In the genomic region with DNA sequence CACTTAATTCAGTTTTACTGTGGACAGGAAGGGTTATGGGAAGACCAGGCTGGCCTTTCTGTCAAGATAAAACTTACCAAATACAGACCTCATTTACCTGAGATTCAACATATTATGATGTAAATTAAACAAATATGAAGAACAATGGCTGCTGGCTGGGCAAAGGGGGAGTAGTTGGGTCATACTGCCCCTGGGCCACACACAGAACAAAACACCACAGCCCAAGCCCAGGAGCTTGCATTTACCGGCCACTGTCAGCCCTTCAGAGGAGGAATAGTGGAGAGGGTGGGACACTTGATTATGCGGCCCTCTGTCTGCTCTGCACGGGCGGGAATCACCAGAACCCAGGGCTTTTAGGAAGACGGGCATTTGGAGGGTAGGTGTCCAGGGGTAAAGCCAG, we compare ENCODE assay signal across 27 mouse cellular contexts. TPM values are rescaled to one million over a fixed set of nuclear protein-coding genes. Genes with fewer than 3 reads are reported as not detected.
DNase-seq lines count a peak whose midpoint lies in the region; ATAC-seq and TF ChIP-seq lines count a peak whose summit lies in the region.
"Had no signal": no experiment of that assay in that cellular context is flagged by ENCODE, and none has a peak within 500 bp of the region (broad histone marks: within the 10 kb centered on the region; RNA-seq: fewer than 3 reads in every experiment).

No protein-coding gene starts in this region.

- H3K4me1 ChIP-seq in heart, embryonic 10.5 days: no peaks in the 10 kb centered on the region
- peaks cover 24% of the 10 kb centered on the region for H3K4me1 ChIP-seq in ES-Bruce4 (ENCODE audit: control insufficient read depth, insufficient read depth, low read length)
- H3K4me1 ChIP-seq: forebrain, embryonic 12.5 days; forebrain, embryonic 15.5 days; heart, embryonic 12.5 days; heart, embryonic 15.5 days had no signal

- H3K9me3 ChIP-seq in heart, embryonic 10.5 days: no peaks in the 10 kb centered on the region
- H3K9me3 ChIP-seq in ES-Bruce4 (replicated peaks; ENCODE audit: control insufficient read depth, insufficient read depth, low read length, poor library complexity, severe bottlenecking): no peaks in the 10 kb centered on the region
- H3K9me3 ChIP-seq: embryonic facial prominence, embryonic 10.5 days; embryonic facial prominence, embryonic 13.5 days; forebrain, embryonic 12.5 days; forebrain, embryonic 15.5 days; heart, embryonic 12.5 days; heart, embryonic 15.5 days had no signal

- no peaks in the 10 kb centered on the region for H3K36me3 ChIP-seq in heart, embryonic 10.5 days
- H3K36me3 ChIP-seq in ES-Bruce4 (ENCODE audit: control insufficient read depth, insufficient read depth, low read length, poor library complexity, severe bottlenecking): no peaks in the 10 kb centered on the region
- H3K36me3 ChIP-seq: embryonic facial prominence, embryonic 10.5 days; embryonic facial prominence, embryonic 13.5 days; forebrain, embryonic 12.5 days; heart, embryonic 12.5 days; heart, embryonic 15.5 days had no signal

- DNase-seq in heart, embryonic 10.5 days (ENCODE audit: low spot score): peak; percentile 33
- no peak for DNase-seq in heart, postnatal 36 days
- DNase-seq in R1 (ENCODE audit: low read depth, low spot score): peak; percentile 14
- DNase-seq in right cerebral cortex, postnatal 10 days (ENCODE audit: low spot score in 2 of 2): no peak
- DNase-seq: adrenal gland, postnatal 10 days; adrenal gland, postnatal 36 days; embryo, embryonic 11 days; gastrocnemius, postnatal 25 days; heart, postnatal 10 days; heart, postnatal 4 days; kidney, adult 11 months had no signal

- H3K9ac ChIP-seq in ES-Bruce4 (ENCODE audit: low read depth, poor library complexity, severe bottlenecking): no peak overlapping the region
- H3K9ac ChIP-seq: embryonic facial prominence, embryonic 13.5 days; forebrain, embryonic 12.5 days; forebrain, embryonic 15.5 days; heart, embryonic 12.5 days; heart, embryonic 15.5 days; hindbrain, embryonic 14.5 days had no signal

- H3K27ac ChIP-seq in heart, embryonic 10.5 days: no peak overlapping the region
- H3K27ac ChIP-seq in ES-Bruce4 (ENCODE audit: insufficient read depth, low read length): peak overlapping the region; percentile 63
- H3K27ac ChIP-seq: embryonic facial prominence, embryonic 10.5 days; embryonic facial prominence, embryonic 13.5 days; forebrain, embryonic 12.5 days; forebrain, embryonic 15.5 days; heart, embryonic 15.5 days; hindbrain, embryonic 14.5 days; hindbrain, postnatal 0 days had no signal

- peak; percentile 93 for TF ChIP-seq EP300 in ES-Bruce4 (IDR thresholded peaks at IDR 0.05; ENCODE audit: insufficient read depth, low read depth, low read length)

- intact Hi-C loops in heart, postnatal 36 days (cut with DNase I): no loop called here

- TF ChIP-seq CTCF in ES-Bruce4 (IDR thresholded peaks at IDR 0.05; ENCODE audit: low read depth, low read length): no peak

- no peak for TF ChIP-seq POLR2A in ES-Bruce4 (IDR thresholded peaks at IDR 0.05; ENCODE audit: insufficient read depth, low read length)

- 77% methylated on average over 5 of the region's 5 CpGs for WGBS in heart, embryonic 10.5 days

- no peak overlapping the region for H3K4me3 ChIP-seq in heart, embryonic 10.5 days
- no peak overlapping the region for H3K4me3 ChIP-seq in ES-Bruce4 (ENCODE audit: low read depth, low read length)
- H3K4me3 ChIP-seq: embryonic facial prominence, embryonic 10.5 days; embryonic facial prominence, embryonic 13.5 days; erythroblast, embryonic 14.5 days; forebrain, embryonic 12.5 days; forebrain, embryonic 15.5 days; heart, embryonic 12.5 days; heart, embryonic 15.5 days had no signal

- ATAC-seq in monocyte, adult 5-6 weeks (replicated peaks; ENCODE audit: insufficient number of reproducible peaks, low FRiP score, low TSS enrichment, poor library complexity, severe bottlenecking): no peak
- ATAC-seq: CD4-positive, CD25-positive, alpha-beta regulatory T cell, adult 4 months; forebrain, embryonic 15.5 days; hindbrain, postnatal 0 days; inflammation-experienced regulatory T-cells, adult 6 months had no signal

- no peaks in the 10 kb centered on the region for H3K27me3 ChIP-seq in heart, embryonic 10.5 days (ENCODE audit: insufficient read depth, poor library complexity, severe bottlenecking)
- H3K27me3 ChIP-seq in ES-Bruce4 (ENCODE audit: control insufficient read depth, insufficient read depth, low read length, poor library complexity, severe bottlenecking): no peaks in the 10 kb centered on the region
- H3K27me3 ChIP-seq: embryonic facial prominence, embryonic 13.5 days; forebrain, embryonic 12.5 days; forebrain, embryonic 15.5 days; heart, embryonic 12.5 days; heart, embryonic 15.5 days had no signal

RNA-seq across cellular contexts. Expression of gene Cplx1, which starts 30.9 kb away (rescaled TPM):
- polyA plus RNA-seq in heart, embryonic 10.5 days (2016; fragmentation: Nextera tagmentation; extraction: Ambion mirVana): 0.64 and 0.70 TPM in 2 replicates
- under 1 TPM in 1 of 2 experiments, not detected in 1; 0.25 TPM for total RNA-seq in heart, postnatal 36 days (2021)
- polyA plus RNA-seq in ES-Bruce4 (2011; ENCODE audit: insufficient read depth, insufficient read length, low read depth, missing spikeins): 1.2 and 1.8 TPM in 2 replicates
- not detected in 3 replicates for total RNA-seq in monocyte, adult 5-6 weeks (2017)
- total RNA-seq: gastrocnemius, adult 8-10 months; gastrocnemius, postnatal 25 days; MEL had no signal
- polyA plus RNA-seq: C2C12; CD4-positive, CD25-positive, alpha-beta regulatory T cell, adult 4 months; inflammation-experienced regulatory T-cells, adult 6 months had no signal

RNA-seq across cellular contexts. Expression of gene Pcgf3, which starts 57.9 kb away (rescaled TPM):
- 19.9 and 21.3 TPM in 2 replicates for polyA plus RNA-seq in heart, embryonic 10.5 days (2016; fragmentation: Nextera tagmentation; extraction: Ambion mirVana)
- total RNA-seq in heart, postnatal 36 days (2021): 10 to 100 TPM; 27.2 to 30.8 TPM
- 104 and 111 TPM in 2 replicates for polyA plus RNA-seq in ES-Bruce4 (2011; ENCODE audit: insufficient read depth, insufficient read length, low read depth, missing spikeins)
- 10.9 to 18.0 TPM (median 12.9 TPM) in 3 replicates for total RNA-seq in monocyte, adult 5-6 weeks (2017)

Comparison
In these comparisons a context has a peak if more than half of its experiments do, and no peak if none do; other contexts are left out.
1. DNase-seq: peak in heart, embryonic 10.5 days (single experiment) and R1 (single experiment); none in heart, postnatal 36 days (0 of 2) and right cerebral cortex, postnatal 10 days (0 of 2).